Mouse (Mus musculus) midbrain, embryonic 12.5 days (tissue): ENCODE measurements at regions not wholly inside any gene's neighbourhood (a gene's known extent, or its start where the extent isn't known, plus 50 kb on each side); places are given as distances from the start of the nearest gene placed in this dataset.
A peak's percentile ranks its signal among the peaks of the same experiment; 100 is the strongest.

Experiments
- ATAC-seq: fragments of 200-750 bp; cut with Nextera tagmentation; 2 replicates; pipeline ENCODE4 v1.8.0; 2017; ENCODE audit warnings: low read depth, moderate TSS enrichment, moderate library complexity; ENCODE audit not compliant: low FRiP score
- H3K27ac ChIP-seq: fragments of 300-500 bp; sonication (generic); replicated peaks from 2 replicates; pipeline ENCODE4 v1.5.1; 2016; ENCODE audit warnings: mild to moderate bottlenecking
- H3K27me3 ChIP-seq: fragments of 300-500 bp; sonication (generic); 2 replicates; pipeline ENCODE4 v1.6.1; 2016; ENCODE audit warnings: mild to moderate bottlenecking
- H3K36me3 ChIP-seq: fragments of 300-500 bp; sonication (generic); 2 replicates; pipeline ENCODE4 v1.6.1; 2016
- H3K4me1 ChIP-seq: fragments of 300-500 bp; sonication (generic); 2 replicates; pipeline ENCODE4 v1.6.1; 2016
- H3K4me2 ChIP-seq: fragments of 300-500 bp; sonication (generic); replicated peaks from 2 replicates; pipeline ENCODE4 v1.6.1; 2016; ENCODE audit warnings: mild to moderate bottlenecking, moderate library complexity
- H3K4me3 ChIP-seq: fragments of 300-500 bp; sonication (generic); 2 replicates; pipeline ENCODE4 v1.5.1; 2016; ENCODE audit warnings: mild to moderate bottlenecking
- H3K9ac ChIP-seq: fragments of 300-500 bp; sonication (generic); replicated peaks from 2 replicates; pipeline ENCODE4 v1.6.1; 2016; ENCODE audit warnings: mild to moderate bottlenecking, moderate library complexity
- H3K9me3 ChIP-seq: fragments of 300-500 bp; sonication (generic); 2 replicates; pipeline ENCODE4 v1.6.1; 2016; ENCODE audit warnings: mild to moderate bottlenecking
- WGBS: fragments of 180-500 bp; shearing (Covaris S2); methylation state at CpG from one replicate; pipeline ENCODE4 v1.1.7; 2016; 5-methylcytosine and 5-hydroxymethylcytosine counted together

GRCm38 (mm10) chr14:24770015-24770977, 283.4 kb downstream of the Rps24 start:
- H3K9me3 ChIP-seq, result no peaks in the 10 kb centered on the region
- H3K36me3 ChIP-seq, result no peaks in the 10 kb centered on the region
- WGBS, result 7% methylated on average over 8 of the region's 11 CpGs
- peak overlapping the region; percentile 89 for H3K27ac ChIP-seq
- H3K4me1 ChIP-seq, result peaks cover 42% of the 10 kb centered on the region
- peak overlapping the region; percentile 9 for H3K4me2 ChIP-seq
- ATAC-seq, result peak; percentile 86
- H3K9ac ChIP-seq, result 0 out of 2 replicates have a peak overlapping the region, but pooled peaks have one; percentile 11
- H3K27me3 ChIP-seq, result no peaks in the 10 kb centered on the region
- H3K4me3 ChIP-seq, result no peak overlapping the region

GRCm38 (mm10) chr14:24771663-24772062, 284.7 kb downstream of the Rps24 start:
- peaks cover 32% of the 10 kb centered on the region for H3K4me1 ChIP-seq
- ATAC-seq, result no peak
- WGBS, result 91% methylated on average over 1 of the region's 1 CpGs
- no peak overlapping the region for H3K4me3 ChIP-seq
- no peaks in the 10 kb centered on the region for H3K36me3 ChIP-seq
- H3K27ac ChIP-seq, result no peak overlapping the region
- H3K27me3 ChIP-seq, result no peaks in the 10 kb centered on the region
- no peak overlapping the region for H3K4me2 ChIP-seq
- no peaks in the 10 kb centered on the region for H3K9me3 ChIP-seq
- H3K9ac ChIP-seq, result no peak overlapping the region

- H3K27ac ChIP-seq, result no peak overlapping the region
- H3K36me3 ChIP-seq, result no peaks in the 10 kb centered on the region
- no peak for ATAC-seq
- no peak overlapping the region for H3K4me2 ChIP-seq
- WGBS, result 82% methylated on average over 4 of the region's 4 CpGs
- H3K9ac ChIP-seq, result no peak overlapping the region
- H3K27me3 ChIP-seq, result no peaks in the 10 kb centered on the region
- peaks cover 32% of the 10 kb centered on the region for H3K4me1 ChIP-seq
- H3K4me3 ChIP-seq, result no peak overlapping the region
- H3K9me3 ChIP-seq, result no peaks in the 10 kb centered on the region
These were observed 285.2 kb downstream of the Rps24 start for GRCm38 (mm10) chr14:24772129-24772528.

- H3K4me2 ChIP-seq, result peak overlapping the region; percentile 51
- WGBS, result under 1% methylated on average over 34 of the region's 39 CpGs
- H3K36me3 ChIP-seq, result no peaks in the 10 kb centered on the region
These were observed 292.1 kb downstream of the Rps24 start for GRCm38 (mm10) chr14:24778748-24779630.

GRCm38 (mm10) chr14:24781674-24782073, 294.7 kb downstream of the Rps24 start:
- no peaks in the 10 kb centered on the region for H3K27me3 ChIP-seq
- no peak overlapping the region for H3K27ac ChIP-seq
- WGBS, result 84% methylated on average over 3 of the region's 3 CpGs
- H3K36me3 ChIP-seq, result no peaks in the 10 kb centered on the region
- peaks cover 26% of the 10 kb centered on the region for H3K4me1 ChIP-seq
- no peak overlapping the region for H3K9ac ChIP-seq
- H3K4me3 ChIP-seq, result no peak overlapping the region
- H3K9me3 ChIP-seq, result no peaks in the 10 kb centered on the region
- no peak overlapping the region for H3K4me2 ChIP-seq
- no peak for ATAC-seq

More at GRCm38 (mm10) chr14:24778748-24779630, 292.1 kb downstream of the Rps24 start:
- Histone ChIP-seq H3K27ac (peak overlapping the region; percentile 94), H3K4me3 (peak overlapping the region; percentile 35), H3K9me3 (no peaks in the 10 kb centered on the region), H3K4me1 (peaks cover 26% of the 10 kb centered on the region), H3K27me3 (no peaks in the 10 kb centered on the region), H3K9ac (peak overlapping the region; percentile 28)
- ATAC-seq, result peak; percentile 97

- no peak for ATAC-seq
These were observed 297.0 kb downstream of the Rps24 start for GRCm38 (mm10) chr14:24783889-24784288.

GRCm38 (mm10) chr14:24785452-24785851, 298.5 kb downstream of the Rps24 start:
- Histone ChIP-seq H3K4me2 (no peak overlapping the region), H3K4me3 (no peak overlapping the region), H3K9me3 (no peaks in the 10 kb centered on the region), H3K9ac (no peak overlapping the region), H3K36me3 (no peaks in the 10 kb centered on the region), H3K4me1 (peaks cover under 1% of the 10 kb centered on the region; the same call in 1 of the 2 replicates), H3K27me3 (no peaks in the 10 kb centered on the region; the same call in 1 of the 2 replicates), H3K27ac (no peak overlapping the region)
- no peak for ATAC-seq
- 89% methylated on average over 5 of the region's 5 CpGs for WGBS

More at GRCm38 (mm10) chr14:24783889-24784288, 297.0 kb downstream of the Rps24 start:
- no peak overlapping the region for H3K9ac ChIP-seq
- H3K27ac ChIP-seq, result no peak overlapping the region
- no peaks in the 10 kb centered on the region for H3K36me3 ChIP-seq
- H3K4me3 ChIP-seq, result no peak overlapping the region
- 70% methylated on average over 6 of the region's 6 CpGs for WGBS
- H3K9me3 ChIP-seq, result no peaks in the 10 kb centered on the region
- H3K4me1 ChIP-seq, result peaks cover 15% of the 10 kb centered on the region
- no peak overlapping the region for H3K4me2 ChIP-seq
- no peaks in the 10 kb centered on the region; the same call in 1 of the 2 replicates for H3K27me3 ChIP-seq

- H3K27me3 ChIP-seq, result no peaks in the 10 kb centered on the region
- peaks cover 10% of the 10 kb centered on the region for H3K4me1 ChIP-seq
- no peak overlapping the region for H3K4me3 ChIP-seq
- H3K27ac ChIP-seq, result no peak overlapping the region
- H3K9me3 ChIP-seq, result peaks cover 4% of the 10 kb centered on the region; the same call in 1 of the 2 replicates
- H3K36me3 ChIP-seq, result no peaks in the 10 kb centered on the region
- H3K9ac ChIP-seq, result no peak overlapping the region
- no peak overlapping the region for H3K4me2 ChIP-seq
- 62% methylated on average over 10 of the region's 10 CpGs for WGBS
- ATAC-seq, result no peak
These were observed 306.7 kb downstream of the Rps24 start for GRCm38 (mm10) chr14:24793375-24794285.

- Histone ChIP-seq H3K27me3 (no peaks in the 10 kb centered on the region), H3K9ac (no peak overlapping the region), H3K9me3 (peaks cover 4% of the 10 kb centered on the region; the same call in 1 of the 2 replicates), H3K4me1 (peaks cover 10% of the 10 kb centered on the region), H3K27ac (no peak overlapping the region), H3K4me3 (no peak overlapping the region), H3K36me3 (no peaks in the 10 kb centered on the region), H3K4me2 (no peak overlapping the region)
- 77% methylated on average over 12 of the region's 12 CpGs for WGBS
- no peak for ATAC-seq
These were observed 307.5 kb downstream of the Rps24 start for GRCm38 (mm10) chr14:24794359-24794845.

- no peaks in the 10 kb centered on the region for H3K36me3 ChIP-seq
- peaks cover 4% of the 10 kb centered on the region; the same call in 1 of the 2 replicates for H3K9me3 ChIP-seq
- H3K4me1 ChIP-seq, result peaks cover 10% of the 10 kb centered on the region
- no peaks in the 10 kb centered on the region for H3K27me3 ChIP-seq
- H3K27ac ChIP-seq, result no peak overlapping the region
- no peak for ATAC-seq
- no peak overlapping the region for H3K9ac ChIP-seq
- no peak overlapping the region for H3K4me2 ChIP-seq
- no peak overlapping the region for H3K4me3 ChIP-seq
These were observed 310.6 kb downstream of the Rps24 start for GRCm38 (mm10) chr14:24797494-24797893.

- no peak for ATAC-seq
- 86% methylated on average over 4 of the region's 4 CpGs for WGBS
- no peak overlapping the region for H3K9ac ChIP-seq
- no peak overlapping the region for H3K4me2 ChIP-seq
- peaks cover 10% of the 10 kb centered on the region for H3K4me1 ChIP-seq
- H3K27me3 ChIP-seq, result no peaks in the 10 kb centered on the region
- H3K27ac ChIP-seq, result no peak overlapping the region
- H3K4me3 ChIP-seq, result no peak overlapping the region
- peaks cover 4% of the 10 kb centered on the region; the same call in 1 of the 2 replicates for H3K9me3 ChIP-seq
- no peaks in the 10 kb centered on the region for H3K36me3 ChIP-seq
These were observed 311.1 kb downstream of the Rps24 start for GRCm38 (mm10) chr14:24798066-24798465.
